Mouse (Mus musculus): ENCODE data around the gene Cdk5rap1. TPM values are rescaled to one million over a fixed set of nuclear protein-coding genes. Genes with fewer than 3 reads are reported as not detected.
A peak's percentile ranks its signal among the peaks of the same experiment; 100 is the strongest.

The Cdk5rap1 gene
- polyA plus RNA-seq, 1 experiment: 16.3 TPM

- TF ChIP-seq POLR2A (IDR thresholded peaks at IDR 0.05; ENCODE audit: borderline replicate concordance, control insufficient read depth, low read depth, low read length) (no peak), CTCF (IDR thresholded peaks at IDR 0.05; ENCODE audit: control insufficient read depth, insufficient read depth, low read length) (no peak)
- H3K27ac ChIP-seq (ENCODE audit: control insufficient read depth, insufficient read depth, low read depth, low read length, poor library complexity): no peak overlapping the region
- H3K4me3 ChIP-seq (replicated peaks; ENCODE audit: control insufficient read depth, low read depth, low read length): no peak overlapping the region
- WGBS: 50% methylated on average over 2 of the region's 2 CpGs
- H3K4me1 ChIP-seq (ENCODE audit: control insufficient read depth, insufficient read depth, low read length): no peaks in the 10 kb centered on the region
These were observed 37.5 kb upstream of the Cdk5rap1 start for GRCm38 (mm10) chr2:154410355-154410754.

GRCm38 (mm10) chr2:154407643-154408445, 35.0 kb upstream of the Cdk5rap1 start, which contains the start of gene Snta1:
Gene Snta1, minus strand, starts transcription at chr2:154408099.
- H3K4me1 ChIP-seq (ENCODE audit: control insufficient read depth, insufficient read depth, low read length): no peaks in the 10 kb centered on the region
- peak within 1 kb of the TSS; percentile 56 for H3K4me3 ChIP-seq (replicated peaks; ENCODE audit: control insufficient read depth, low read depth, low read length)
- TF ChIP-seq CTCF (IDR thresholded peaks at IDR 0.05; ENCODE audit: control insufficient read depth, insufficient read depth, low read length) (no peak), POLR2A (IDR thresholded peaks at IDR 0.05; ENCODE audit: borderline replicate concordance, control insufficient read depth, low read depth, low read length) (0 out of 2 replicates have a peak, but pooled peaks have one; percentile 27)
- H3K27ac ChIP-seq (ENCODE audit: control insufficient read depth, insufficient read depth, low read depth, low read length, poor library complexity): peak within 1 kb of the TSS; percentile 16; the same call in 1 of the 2 replicates
- 3% methylated on average over 82 of the region's 84 CpGs for WGBS

GRCm38 (mm10) chr2:154407063-154407642, 34.3 kb upstream of the Cdk5rap1 start:
- H3K4me3 ChIP-seq (replicated peaks; ENCODE audit: control insufficient read depth, low read depth, low read length): peak overlapping the region; percentile 56
- H3K4me1 ChIP-seq (ENCODE audit: control insufficient read depth, insufficient read depth, low read length): no peaks in the 10 kb centered on the region
- peak overlapping the region; percentile 16; the same call in 1 of the 2 replicates for H3K27ac ChIP-seq (ENCODE audit: control insufficient read depth, insufficient read depth, low read depth, low read length, poor library complexity)
- WGBS: 39% methylated on average over 11 of the region's 11 CpGs
- TF ChIP-seq POLR2A (IDR thresholded peaks at IDR 0.05; ENCODE audit: borderline replicate concordance, control insufficient read depth, low read depth, low read length) (no peak), CTCF (IDR thresholded peaks at IDR 0.05; ENCODE audit: control insufficient read depth, insufficient read depth, low read length) (no peak)

- 58% methylated on average over 5 of the region's 5 CpGs for WGBS
- H3K4me3 ChIP-seq (replicated peaks; ENCODE audit: control insufficient read depth, low read depth, low read length): no peak overlapping the region
- TF ChIP-seq CTCF (IDR thresholded peaks at IDR 0.05; ENCODE audit: control insufficient read depth, insufficient read depth, low read length) (no peak), POLR2A (IDR thresholded peaks at IDR 0.05; ENCODE audit: borderline replicate concordance, control insufficient read depth, low read depth, low read length) (no peak)
These were observed 32.7 kb upstream of the Cdk5rap1 start for GRCm38 (mm10) chr2:154405447-154405994.

GRCm38 (mm10) chr2:154402811-154403210, 30.0 kb upstream of the Cdk5rap1 start:
- Histone ChIP-seq H3K4me3 (replicated peaks; ENCODE audit: control insufficient read depth, low read depth, low read length) (no peak overlapping the region), H3K4me1 (ENCODE audit: control insufficient read depth, insufficient read depth, low read length) (no peaks in the 10 kb centered on the region), H3K27ac (ENCODE audit: control insufficient read depth, insufficient read depth, low read depth, low read length, poor library complexity) (no peak overlapping the region)
- TF ChIP-seq POLR2A (IDR thresholded peaks at IDR 0.05; ENCODE audit: borderline replicate concordance, control insufficient read depth, low read depth, low read length) (no peak), CTCF (IDR thresholded peaks at IDR 0.05; ENCODE audit: control insufficient read depth, insufficient read depth, low read length) (no peak)
- 52% methylated on average over 7 of the region's 7 CpGs for WGBS

More at GRCm38 (mm10) chr2:154405447-154405994, 32.7 kb upstream of the Cdk5rap1 start:
- no peak overlapping the region for H3K27ac ChIP-seq (ENCODE audit: control insufficient read depth, insufficient read depth, low read depth, low read length, poor library complexity)
- H3K4me1 ChIP-seq (ENCODE audit: control insufficient read depth, insufficient read depth, low read length): no peaks in the 10 kb centered on the region

GRCm38 (mm10) chr2:154401976-154402375, 29.2 kb upstream of the Cdk5rap1 start:
- no peak overlapping the region for H3K27ac ChIP-seq (ENCODE audit: control insufficient read depth, insufficient read depth, low read depth, low read length, poor library complexity)
- WGBS: 3% methylated on average over 1 of the region's 1 CpGs
- no peaks in the 10 kb centered on the region for H3K4me1 ChIP-seq (ENCODE audit: control insufficient read depth, insufficient read depth, low read length)
- H3K4me3 ChIP-seq (replicated peaks; ENCODE audit: control insufficient read depth, low read depth, low read length): no peak overlapping the region
- no peak for TF ChIP-seq POLR2A (IDR thresholded peaks at IDR 0.05; ENCODE audit: borderline replicate concordance, control insufficient read depth, low read depth, low read length)
- TF ChIP-seq CTCF (IDR thresholded peaks at IDR 0.05; ENCODE audit: control insufficient read depth, insufficient read depth, low read length): no peak

GRCm38 (mm10) chr2:154399325-154399724, 26.5 kb upstream of the Cdk5rap1 start:
- Histone ChIP-seq H3K4me1 (ENCODE audit: control insufficient read depth, insufficient read depth, low read length) (no peaks in the 10 kb centered on the region), H3K27ac (ENCODE audit: control insufficient read depth, insufficient read depth, low read depth, low read length, poor library complexity) (no peak overlapping the region)
- TF ChIP-seq POLR2A (IDR thresholded peaks at IDR 0.05; ENCODE audit: borderline replicate concordance, control insufficient read depth, low read depth, low read length) (no peak), CTCF (IDR thresholded peaks at IDR 0.05; ENCODE audit: control insufficient read depth, insufficient read depth, low read length) (no peak)

GRCm38 (mm10) chr2:154398267-154398666, 25.5 kb upstream of the Cdk5rap1 start:
- no peak overlapping the region for H3K27ac ChIP-seq (ENCODE audit: control insufficient read depth, insufficient read depth, low read depth, low read length, poor library complexity)
- no peaks in the 10 kb centered on the region for H3K4me1 ChIP-seq (ENCODE audit: control insufficient read depth, insufficient read depth, low read length)
- WGBS: 76% methylated on average over 7 of the region's 7 CpGs

More at GRCm38 (mm10) chr2:154399325-154399724, 26.5 kb upstream of the Cdk5rap1 start:
- no peak overlapping the region for H3K4me3 ChIP-seq (replicated peaks; ENCODE audit: control insufficient read depth, low read depth, low read length)
- 80% methylated on average over 2 of the region's 2 CpGs for WGBS

More at GRCm38 (mm10) chr2:154398267-154398666, 25.5 kb upstream of the Cdk5rap1 start:
- no peak overlapping the region for H3K4me3 ChIP-seq (replicated peaks; ENCODE audit: control insufficient read depth, low read depth, low read length)
- TF ChIP-seq POLR2A (IDR thresholded peaks at IDR 0.05; ENCODE audit: borderline replicate concordance, control insufficient read depth, low read depth, low read length): no peak

Measured in bone marrow, adult 2 months (tissue).